Mouse (Mus musculus) G1E (cell line): ENCODE measurements around the gene E330034G19Rik.

ENCODE experiments used
- CTCF ChIP-seq: IDR thresholded peaks from 2 replicates; pipeline ENCODE4 v1.5.1; 2012; ENCODE audit warnings: low read depth, low read length, inconsistent platforms, mixed read lengths
- GATA1 ChIP-seq: IDR thresholded peaks from 2 replicates; pipeline ENCODE4 v1.6.1; 2012; ENCODE audit warnings: borderline replicate concordance, low read length, inconsistent platforms, mixed read lengths
- POLR2AphosphoS5 ChIP-seq: IDR thresholded peaks from 2 replicates; pipeline ENCODE4 v1.6.1; 2012; ENCODE audit warnings: low read depth, low read length, inconsistent platforms; ENCODE audit not compliant: insufficient replicate concordance
- TAL1 ChIP-seq: conservative IDR thresholded peaks from 2 replicates; pipeline ENCODE4 v1.6.1; 2012; ENCODE audit warnings: low read depth, low read length, inconsistent platforms, mixed read lengths

DNA sequence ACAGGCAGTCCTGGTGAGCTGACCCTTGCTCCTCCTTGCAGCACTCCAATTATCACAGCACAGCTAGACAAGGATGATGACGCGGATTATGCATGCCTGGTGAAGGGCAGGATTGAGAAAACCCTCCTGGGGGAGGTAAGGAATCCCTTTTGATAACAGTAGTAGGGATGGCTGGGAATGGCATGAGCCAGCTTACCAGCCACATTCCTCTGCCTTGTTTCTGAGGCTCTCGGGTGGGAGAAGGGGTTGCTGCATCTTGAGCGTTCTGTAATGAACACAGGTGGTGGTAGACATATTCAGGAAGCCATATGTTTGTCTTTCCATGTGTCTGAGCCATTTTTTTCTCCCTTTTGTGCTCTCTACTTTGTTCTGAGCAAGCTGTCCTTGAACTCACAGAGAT is 6.9 kb upstream of the E330034G19Rik start:
- TF ChIP-seq GATA1 (no peak), CTCF (no peak), TAL1 (no peak), POLR2AphosphoS5 (no peak)
